Comparison of ENCODE assay signal across 24 mouse cellular contexts in the genomic region with DNA sequence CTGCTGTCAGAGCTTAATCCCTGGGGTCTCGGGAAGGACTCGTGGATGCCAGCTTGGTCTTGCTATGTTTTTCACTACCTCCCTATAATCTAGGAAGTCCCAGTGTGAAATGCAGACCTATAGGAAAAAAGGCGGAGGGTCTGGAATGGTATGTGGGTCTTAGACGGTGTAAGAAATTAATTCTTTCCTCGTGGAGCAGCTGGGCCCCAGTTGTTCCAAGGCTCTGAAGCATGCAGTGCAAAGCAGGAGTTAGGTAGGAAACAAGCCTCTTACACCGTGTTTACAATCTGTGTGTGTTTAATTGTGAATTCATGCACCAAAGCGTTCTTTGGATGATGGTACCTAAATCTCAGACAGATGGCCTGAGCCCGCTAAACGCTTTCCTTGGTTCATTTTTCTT.
DNase-seq lines count a peak whose midpoint lies in the region; ATAC-seq lines count a peak whose summit lies in the region.
"Had no signal": no experiment of that assay in that cellular context is flagged by ENCODE, and none has a peak within 500 bp of the region (broad histone marks: within the 10 kb centered on the region; RNA-seq: fewer than 3 reads in every experiment).

No protein-coding gene starts in this region.

- H3K27me3 ChIP-seq in hindbrain, embryonic 12.5 days, result no peaks in the 10 kb centered on the region
- H3K27me3 ChIP-seq in hindbrain, embryonic 14.5 days (ENCODE audit: control insufficient read depth, insufficient read depth, low read length), result no peaks in the 10 kb centered on the region
- no peaks in the 10 kb centered on the region for H3K27me3 ChIP-seq in limb, embryonic 12.5 days
- H3K27me3 ChIP-seq in limb, embryonic 10.5 days (ENCODE audit: low read depth, poor library complexity, severe bottlenecking), result no peaks in the 10 kb centered on the region
- no peaks in the 10 kb centered on the region for H3K27me3 ChIP-seq in neural tube, embryonic 14.5 days (ENCODE audit: control insufficient read depth, insufficient read depth, low read length)
- H3K27me3 ChIP-seq: CH12.LX; embryonic facial prominence, embryonic 12.5 days; forebrain, embryonic 13.5 days; forebrain, embryonic 15.5 days; Patski had no signal

- WGBS in hindbrain, embryonic 12.5 days, result 74% methylated on average over 9 of the region's 9 CpGs
- 62% methylated on average over 9 of the region's 9 CpGs for WGBS in hindbrain, embryonic 14.5 days
- WGBS in limb, embryonic 12.5 days, result 58% methylated on average over 9 of the region's 9 CpGs
- 87% methylated on average over 9 of the region's 9 CpGs for WGBS in limb, embryonic 10.5 days
- WGBS in neural tube, embryonic 14.5 days, result 69% methylated on average over 9 of the region's 9 CpGs

- H3K9ac ChIP-seq in hindbrain, embryonic 12.5 days, result no peak overlapping the region
- no peak overlapping the region for H3K9ac ChIP-seq in hindbrain, embryonic 14.5 days
- H3K9ac ChIP-seq in limb, embryonic 12.5 days (replicated peaks), result no peak overlapping the region
- no peak overlapping the region for H3K9ac ChIP-seq in neural tube, embryonic 14.5 days (replicated peaks; ENCODE audit: low read depth, low read length)
- H3K9ac ChIP-seq: embryonic facial prominence, embryonic 12.5 days; forebrain, embryonic 13.5 days; forebrain, embryonic 15.5 days had no signal

- no peak for DNase-seq in hindbrain, embryonic 14.5 days (ENCODE audit: low spot score)
- no peak for DNase-seq in limb, embryonic 10.5 days (ENCODE audit: low spot score)
- no peak for DNase-seq in neural tube, embryonic 10.5 days (ENCODE audit: extremely low spot score, low spot score)
- DNase-seq: adrenal gland, adult 8-10 months; adrenal gland, postnatal 14 days; adrenal gland, postnatal 36 days; B cell, adult 2 months; cerebellum, adult 11-12 months; cerebellum, adult 2 months; cerebellum, adult 9-10 months; cerebellum, postnatal 10 days; cerebellum, postnatal 25 days had no signal

- no peak overlapping the region for H3K27ac ChIP-seq in hindbrain, embryonic 12.5 days
- no peak overlapping the region for H3K27ac ChIP-seq in hindbrain, embryonic 14.5 days
- 0 out of 2 replicates have a peak overlapping the region, but pooled peaks have one; percentile 8 for H3K27ac ChIP-seq in limb, embryonic 12.5 days
- no peak overlapping the region for H3K27ac ChIP-seq in limb, embryonic 10.5 days
- H3K27ac ChIP-seq in neural tube, embryonic 14.5 days (ENCODE audit: low read depth, low read length), result no peak overlapping the region
- H3K27ac ChIP-seq: embryonic facial prominence, embryonic 10.5 days; embryonic facial prominence, embryonic 12.5 days; forebrain, embryonic 13.5 days; forebrain, embryonic 15.5 days had no signal

- no peak overlapping the region for H3K4me2 ChIP-seq in hindbrain, embryonic 12.5 days (replicated peaks)
- H3K4me2 ChIP-seq in hindbrain, embryonic 14.5 days (replicated peaks), result no peak overlapping the region
- H3K4me2 ChIP-seq in limb, embryonic 12.5 days, result no peak overlapping the region
- no peak overlapping the region for H3K4me2 ChIP-seq in neural tube, embryonic 14.5 days (ENCODE audit: low read depth, low read length)
- H3K4me2 ChIP-seq: embryonic facial prominence, embryonic 12.5 days; forebrain, embryonic 13.5 days; forebrain, embryonic 15.5 days had no signal

- H3K9me3 ChIP-seq in hindbrain, embryonic 12.5 days (replicated peaks), result no peaks in the 10 kb centered on the region
- peaks cover 6% of the 10 kb centered on the region; the same call in 1 of the 2 replicates for H3K9me3 ChIP-seq in hindbrain, embryonic 14.5 days (ENCODE audit: control insufficient read depth, low read length)
- peaks cover 9% of the 10 kb centered on the region; the same call in 1 of the 2 replicates for H3K9me3 ChIP-seq in limb, embryonic 12.5 days
- H3K9me3 ChIP-seq in limb, embryonic 10.5 days (replicated peaks), result no peaks in the 10 kb centered on the region
- H3K9me3 ChIP-seq in neural tube, embryonic 14.5 days (ENCODE audit: control insufficient read depth, low read length), result no peaks in the 10 kb centered on the region
- H3K9me3 ChIP-seq: embryonic facial prominence, embryonic 10.5 days; embryonic facial prominence, embryonic 12.5 days; forebrain, embryonic 15.5 days had no signal

- H3K4me3 ChIP-seq in hindbrain, embryonic 12.5 days, result no peak overlapping the region
- no peak overlapping the region for H3K4me3 ChIP-seq in hindbrain, embryonic 14.5 days (replicated peaks; ENCODE audit: low read length)
- no peak overlapping the region for H3K4me3 ChIP-seq in limb, embryonic 12.5 days (replicated peaks)
- no peak overlapping the region for H3K4me3 ChIP-seq in limb, embryonic 10.5 days
- no peak overlapping the region for H3K4me3 ChIP-seq in neural tube, embryonic 14.5 days (ENCODE audit: low read depth, low read length)
- H3K4me3 ChIP-seq: embryonic facial prominence, embryonic 10.5 days; embryonic facial prominence, embryonic 12.5 days; forebrain, embryonic 13.5 days; forebrain, embryonic 15.5 days had no signal

- H3K4me1 ChIP-seq in hindbrain, embryonic 12.5 days, result no peaks in the 10 kb centered on the region
- no peaks in the 10 kb centered on the region for H3K4me1 ChIP-seq in hindbrain, embryonic 14.5 days (replicated peaks; ENCODE audit: control insufficient read depth, insufficient read depth, low read length)
- H3K4me1 ChIP-seq in limb, embryonic 12.5 days (replicated peaks), result peaks cover 13% of the 10 kb centered on the region; the same call in 1 of the 2 replicates
- peaks cover 12% of the 10 kb centered on the region for H3K4me1 ChIP-seq in limb, embryonic 10.5 days
- no peaks in the 10 kb centered on the region for H3K4me1 ChIP-seq in neural tube, embryonic 14.5 days (ENCODE audit: control insufficient read depth, insufficient read depth, low read length)
- H3K4me1 ChIP-seq: embryonic facial prominence, embryonic 10.5 days; embryonic facial prominence, embryonic 12.5 days; forebrain, embryonic 13.5 days; forebrain, embryonic 15.5 days had no signal

- H3K36me3 ChIP-seq in hindbrain, embryonic 12.5 days, result no peaks in the 10 kb centered on the region
- H3K36me3 ChIP-seq in hindbrain, embryonic 14.5 days (replicated peaks; ENCODE audit: control insufficient read depth, insufficient read depth), result no peaks in the 10 kb centered on the region
- H3K36me3 ChIP-seq in limb, embryonic 12.5 days, result no peaks in the 10 kb centered on the region
- no peaks in the 10 kb centered on the region for H3K36me3 ChIP-seq in limb, embryonic 10.5 days
- H3K36me3 ChIP-seq in neural tube, embryonic 14.5 days (ENCODE audit: control insufficient read depth, insufficient read depth, low read length), result no peaks in the 10 kb centered on the region
- H3K36me3 ChIP-seq: embryonic facial prominence, embryonic 10.5 days; embryonic facial prominence, embryonic 12.5 days; forebrain, embryonic 15.5 days; G1E had no signal

- peak; percentile 58; the same call in 1 of the 2 replicates for ATAC-seq in hindbrain, embryonic 12.5 days (ENCODE audit: low FRiP score)
- no peak for ATAC-seq in hindbrain, embryonic 14.5 days (ENCODE audit: low FRiP score)
- ATAC-seq in limb, embryonic 12.5 days (ENCODE audit: insufficient number of reproducible peaks, insufficient read depth, low FRiP score, low TSS enrichment, low read depth), result no peak
- peak; percentile 31; the same call in 1 of the 2 replicates for ATAC-seq in neural tube, embryonic 14.5 days (ENCODE audit: low read depth)
- ATAC-seq: activated CD4-positive, CD25-positive, alpha-beta regulatory T cell, adult 4 months; CD4-positive, CD25-positive, alpha-beta regulatory T cell, adult 4 months; forebrain, embryonic 13.5 days; forebrain, embryonic 15.5 days; Patski had no signal

Comparison
In these comparisons a context has a peak if more than half of its experiments do, and no peak if none do; other contexts are left out.
1. ATAC-seq: peak in hindbrain, embryonic 12.5 days (single experiment) and neural tube, embryonic 14.5 days (single experiment); none in hindbrain, embryonic 14.5 days (single experiment) and limb, embryonic 12.5 days (single experiment).